Mouse (Mus musculus) cortical plate, adult 2 months (tissue): ENCODE data around the gene Peli1.

Source experiments
- CTCF ChIP-seq: fragments of 200-500 bp; IDR thresholded peaks from 2 replicates; pipeline ENCODE4 v1.5.1; 2011; ENCODE audit warnings: mild to moderate bottlenecking, control low read depth, low read length; ENCODE audit not compliant: insufficient read depth; ENCODE audit errors: extremely low read depth
- POLR2A ChIP-seq: fragments of 200-500 bp; IDR thresholded peaks from 2 replicates; pipeline ENCODE4 v1.6.1; 2011; ENCODE audit warnings: mild to moderate bottlenecking, low read length, control low read depth; ENCODE audit not compliant: insufficient read depth; ENCODE audit errors: extremely low read depth

GRCm38 (mm10) chr11:21181616-21182015 is 90.5 kb downstream of the Peli1 start:
- TF ChIP-seq CTCF, result no peak
- no peak for TF ChIP-seq POLR2A
